Mouse (Mus musculus): Measurements from ENCODE around the gene Auts2.

GRCm38 (mm10) chr5:131850632-131851335 lies 692.4 kb downstream of the Auts2 start:
- TF ChIP-seq CTCF (IDR thresholded peaks at IDR 0.05; ENCODE audit: borderline replicate concordance, insufficient read depth, low read depth, low read length) (no peak), POLR2A (IDR thresholded peaks at IDR 0.05; ENCODE audit: borderline replicate concordance, insufficient read depth, low read length) (no peak)

Data from cerebellum, adult 2 months (tissue).